Mouse (Mus musculus) MEL (cell line): ENCODE data around the gene Arhgap1.

ENCODE experiments used
- CHD1 ChIP-seq: IDR thresholded peaks from 2 replicates; pipeline ENCODE4 v1.6.1; 2012; ENCODE audit warnings: low read depth, mild to moderate bottlenecking, inconsistent platforms, low read length, improper control_type of control experiment
- CTCF ChIP-seq, 3 experiments: IDR thresholded peaks in 2 of 3; conservative IDR thresholded peaks in 1 of 3; 2 replicates each; pipeline ENCODE4 v1.5.1; 2011 to 2012; ENCODE audit warnings: low read length in 3 of 3, low read depth in 2 of 3, mild to moderate bottlenecking in 2 of 3, improper control_type of control experiment in 1 of 3, inconsistent platforms in 1 of 3, mixed read lengths in 1 of 3, moderate library complexity in 1 of 3; ENCODE audit not compliant: control insufficient read depth in 1 of 3, insufficient read depth in 1 of 3, poor library complexity in 1 of 3, severe bottlenecking in 1 of 3
- E2F4 ChIP-seq: IDR thresholded peaks from 2 replicates; pipeline ENCODE4 v1.6.1; 2011; ENCODE audit warnings: low read depth, low read length, improper control_type of control experiment, borderline replicate concordance
- GATA1 ChIP-seq: IDR thresholded peaks from 2 replicates; pipeline ENCODE4 v1.6.1; 2011; ENCODE audit warnings: low read depth, low read length, improper control_type of control experiment
- JUND ChIP-seq: IDR thresholded peaks from 2 replicates; pipeline ENCODE4 v1.6.1; 2011; ENCODE audit warnings: low read depth, mild to moderate bottlenecking, improper control_type of control experiment, low read length
- MAX ChIP-seq: IDR thresholded peaks from 2 replicates; pipeline ENCODE4 v1.6.1; 2011; ENCODE audit warnings: low read length, improper control_type of control experiment
- POLR2A ChIP-seq, 2 experiments: IDR thresholded peaks; 2 replicates each; pipeline ENCODE4 v1.6.1; 2011 to 2012; ENCODE audit warnings: low read length in 2 of 2, mild to moderate bottlenecking in 2 of 2, control low read depth in 1 of 2, improper control_type of control experiment in 1 of 2, low read depth in 1 of 2, moderate library complexity in 1 of 2; ENCODE audit not compliant: control insufficient read depth in 1 of 2, insufficient read depth in 1 of 2, poor library complexity in 1 of 2
- TBP ChIP-seq: IDR thresholded peaks from 2 replicates; pipeline ENCODE4 v1.8.0; 2011; ENCODE audit warnings: low read depth, low read length, improper control_type of control experiment
- TCF12 ChIP-seq: IDR thresholded peaks from 2 replicates; pipeline ENCODE4 v1.6.1; 2014; ENCODE audit warnings: low read depth, mild to moderate bottlenecking, inconsistent platforms, low read length, improper control_type of control experiment, moderate library complexity
- USF2 ChIP-seq, 2 experiments: IDR thresholded peaks; 2 replicates each; pipeline ENCODE4 v1.6.1; 2011 to 2012; ENCODE audit warnings: improper control_type of control experiment in 2 of 2, low read length in 2 of 2, borderline replicate concordance in 1 of 2, inconsistent platforms in 1 of 2, low read depth in 1 of 2, mild to moderate bottlenecking in 1 of 2; ENCODE audit not compliant: insufficient read depth in 1 of 2
- ZKSCAN1 ChIP-seq: IDR thresholded peaks from 2 replicates; pipeline ENCODE4 v1.6.1; 2012; ENCODE audit warnings: low read depth, mild to moderate bottlenecking, inconsistent platforms, low read length, improper control_type of control experiment, moderate library complexity

DNA sequence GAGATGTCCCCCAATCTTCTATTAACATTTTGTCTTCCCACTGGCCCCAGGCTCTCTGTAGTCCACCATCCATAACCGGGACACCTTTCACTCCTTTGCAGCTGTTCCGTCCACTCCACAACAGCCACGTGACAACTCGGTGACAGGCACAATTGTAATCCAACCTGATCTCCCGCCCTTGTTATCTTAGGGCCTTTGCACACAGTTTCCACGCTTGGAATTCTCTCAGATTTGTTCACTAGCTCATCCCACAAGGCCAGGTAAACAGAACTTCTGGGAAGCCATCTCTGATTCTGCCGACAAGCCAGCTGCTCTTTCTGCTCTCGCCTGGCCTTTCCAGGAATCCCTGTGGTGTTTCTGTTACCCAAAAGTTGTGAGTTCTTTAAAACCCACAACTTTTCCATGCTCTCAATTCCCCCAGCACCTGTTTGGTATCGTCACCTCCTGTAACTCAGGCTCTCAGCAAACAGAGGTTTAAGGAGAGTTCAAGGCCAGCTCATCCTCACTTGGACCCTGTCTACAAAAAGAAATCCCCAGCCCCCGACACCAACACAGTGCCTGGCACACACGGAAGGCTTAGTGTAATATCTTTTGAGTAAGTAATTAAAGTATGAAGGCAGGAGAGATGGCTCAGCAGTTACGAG lies 16.2 kb upstream of the Arhgap1 start:
- TF ChIP-seq POLR2A (IDR thresholded peaks at IDR 0.05; ENCODE audit: control insufficient read depth in 1 of 2, insufficient read depth in 1 of 2, low read depth in 1 of 2, low read length in 2 of 2, poor library complexity in 1 of 2): no peak
- no peak for TF ChIP-seq ZKSCAN1
- no peak for TF ChIP-seq TCF12
- TF ChIP-seq CTCF (IDR thresholded peaks at IDR 0.05 in 2 of 3, conservative IDR thresholded peaks at IDR 0.05 in 1 of 3; ENCODE audit: control insufficient read depth in 1 of 3, insufficient read depth in 1 of 3, low read depth in 2 of 3, low read length in 3 of 3, poor library complexity in 1 of 3, severe bottlenecking in 1 of 3): no peak
- no peak for TF ChIP-seq USF2 (IDR thresholded peaks at IDR 0.05; ENCODE audit: borderline replicate concordance in 1 of 2, insufficient read depth in 1 of 2, low read depth in 1 of 2, low read length in 2 of 2)
- no peak for TF ChIP-seq MAX
- TF ChIP-seq CHD1: no peak
- no peak for TF ChIP-seq TBP
- no peak for TF ChIP-seq E2F4
- TF ChIP-seq JUND: no peak
- TF ChIP-seq GATA1: no peak
